Mouse (Mus musculus): ENCODE measurements at regions not wholly inside any gene's neighbourhood (a gene's known extent, or its start where the extent isn't known, plus 50 kb on each side); places are given as distances from the start of the nearest gene placed in this dataset.

GRCm38 (mm10) chr10:66850972-66851478 is 244.9 kb upstream of the Jmjd1c start:
- TF ChIP-seq EP300 (IDR thresholded peaks at IDR 0.05; ENCODE audit: low read depth) (no peak), CTCF (IDR thresholded peaks at IDR 0.05; ENCODE audit: low read depth) (no peak)
